Mouse (Mus musculus) lung, adult 2 months (tissue): ENCODE measurements around the gene Upk1a.

Source experiments
- CTCF ChIP-seq: fragments of 200-500 bp; IDR thresholded peaks from 2 replicates; pipeline ENCODE4 v1.5.1; 2011; ENCODE audit warnings: mild to moderate bottlenecking, low read length, control low read depth; ENCODE audit not compliant: insufficient read depth
- POLR2A ChIP-seq: fragments of 200-500 bp; IDR thresholded peaks from 2 replicates; pipeline ENCODE4 v1.6.1; 2011; ENCODE audit warnings: low read depth, mild to moderate bottlenecking, control low read depth, low read length, borderline replicate concordance; ENCODE audit errors: extremely low read depth

GRCm38 (mm10) chr7:30604944-30605343 is 7.7 kb downstream of the Upk1a start:
- TF ChIP-seq CTCF = no peak
- no peak for TF ChIP-seq POLR2A
